7 mouse cellular contexts compared by ENCODE assay signal in the genomic region with DNA sequence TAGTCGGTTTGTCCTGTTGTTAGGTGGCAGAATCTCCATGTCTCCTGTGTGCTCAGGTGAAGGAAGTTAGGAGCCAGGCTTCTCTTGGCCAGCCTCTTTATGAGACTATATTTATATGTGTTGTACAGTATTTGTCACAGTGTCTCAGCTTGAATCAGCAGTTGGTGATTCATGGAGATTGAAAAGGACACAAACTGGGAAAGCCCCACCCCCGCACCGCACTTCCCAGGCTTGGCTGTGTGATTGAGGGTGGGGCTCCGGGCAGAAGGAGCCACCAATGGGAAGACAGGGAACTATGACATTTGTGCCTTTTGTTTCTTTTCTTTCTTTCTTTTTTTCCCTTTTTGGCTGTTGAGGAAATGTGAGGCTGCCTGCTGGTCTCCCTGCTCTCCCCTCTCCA. TPM values are rescaled to one million over a fixed set of nuclear protein-coding genes. Genes with fewer than 3 reads are reported as not detected.
DNase-seq lines count a peak whose midpoint lies in the region; ATAC-seq and TF ChIP-seq lines count a peak whose summit lies in the region.

No protein-coding gene starts in this region.

- peaks cover 48% of the 10 kb centered on the region for H3K4me1 ChIP-seq in intestine, embryonic 14.5 days (replicated peaks; ENCODE audit: control insufficient read depth, insufficient read depth, low read length)
- H3K4me1 ChIP-seq in lung, postnatal 0 days (ENCODE audit: insufficient read depth, low read depth, low read length) = peaks cover 13% of the 10 kb centered on the region
- peaks cover 32% of the 10 kb centered on the region for H3K4me1 ChIP-seq in stomach, embryonic 16.5 days (ENCODE audit: control insufficient read depth, insufficient read depth, low read length)

- H3K27ac ChIP-seq in intestine, embryonic 14.5 days (ENCODE audit: low read depth) = no peak overlapping the region
- H3K27ac ChIP-seq in lung, postnatal 0 days (ENCODE audit: low read length) = peak overlapping the region; percentile 43; the same call in 1 of the 2 replicates
- H3K27ac ChIP-seq in stomach, embryonic 16.5 days (ENCODE audit: low read length) = peak overlapping the region; percentile 58

- H3K9me3 ChIP-seq in intestine, embryonic 14.5 days (ENCODE audit: control insufficient read depth, low read length) = no peaks in the 10 kb centered on the region
- H3K9me3 ChIP-seq in lung, postnatal 0 days (ENCODE audit: low read length) = no peaks in the 10 kb centered on the region
- no peaks in the 10 kb centered on the region for H3K9me3 ChIP-seq in stomach, embryonic 16.5 days (replicated peaks; ENCODE audit: control insufficient read depth, low read length)

- H3K4me3 ChIP-seq in intestine, embryonic 14.5 days (ENCODE audit: low read depth, low read length) = no peak overlapping the region
- H3K4me3 ChIP-seq in lung, postnatal 0 days (ENCODE audit: low read depth, low read length) = no peak overlapping the region
- peak overlapping the region; percentile 86 for H3K4me3 ChIP-seq in stomach, embryonic 16.5 days (replicated peaks; ENCODE audit: low read length)

- intact Hi-C loops in gastrocnemius, postnatal 14 days (cut with DNase I; ENCODE audit: low total_unique reads) = no loop called here

- 22% methylated on average over 4 of the region's 4 CpGs for WGBS in intestine, embryonic 14.5 days
- WGBS in lung, postnatal 0 days = 18% methylated on average over 4 of the region's 4 CpGs
- 15% methylated on average over 4 of the region's 4 CpGs for WGBS in stomach, embryonic 16.5 days

- H3K27me3 ChIP-seq in intestine, embryonic 14.5 days (replicated peaks; ENCODE audit: control insufficient read depth, insufficient read depth, low read length) = no peaks in the 10 kb centered on the region
- no peaks in the 10 kb centered on the region for H3K27me3 ChIP-seq in lung, postnatal 0 days (replicated peaks; ENCODE audit: insufficient read depth, low read length)
- no peaks in the 10 kb centered on the region for H3K27me3 ChIP-seq in stomach, embryonic 16.5 days (ENCODE audit: control insufficient read depth, insufficient read depth, low read length)

- ATAC-seq in intestine, embryonic 14.5 days (replicated peaks; ENCODE audit: low FRiP score, low TSS enrichment, low read depth) = no peak
- ATAC-seq in lung, postnatal 0 days = peak; percentile 40
- ATAC-seq in stomach, embryonic 16.5 days (ENCODE audit: insufficient read depth, low FRiP score) = peak; percentile 31; the same call in 1 of the 2 replicates

- no peaks in the 10 kb centered on the region for H3K36me3 ChIP-seq in intestine, embryonic 14.5 days (ENCODE audit: control insufficient read depth, insufficient read depth, low read length)
- H3K36me3 ChIP-seq in lung, postnatal 0 days (ENCODE audit: insufficient read depth, low read length) = no peaks in the 10 kb centered on the region
- H3K36me3 ChIP-seq in stomach, embryonic 16.5 days (ENCODE audit: control insufficient read depth, insufficient read depth, low read length) = no peaks in the 10 kb centered on the region

- TF ChIP-seq CTCF in lung, postnatal 0 days (IDR thresholded peaks at IDR 0.05) = no peak

- H3K4me2 ChIP-seq in intestine, embryonic 14.5 days (ENCODE audit: low read length) = peak overlapping the region; percentile 99
- H3K4me2 ChIP-seq in lung, postnatal 0 days (replicated peaks; ENCODE audit: low read depth, low read length) = peak overlapping the region; percentile 20
- peak overlapping the region; percentile 94 for H3K4me2 ChIP-seq in stomach, embryonic 16.5 days (ENCODE audit: low read depth, low read length)

- no peak overlapping the region for H3K9ac ChIP-seq in intestine, embryonic 14.5 days (ENCODE audit: low read length)
- no peak overlapping the region for H3K9ac ChIP-seq in lung, postnatal 0 days (replicated peaks; ENCODE audit: low read depth)
- H3K9ac ChIP-seq in stomach, embryonic 16.5 days (ENCODE audit: low read length) = peak overlapping the region; percentile 54

- DNase-seq in Muller cell, postnatal 12 days (ENCODE audit: inconsistent ontology term) = peak; percentile 96
- peak; percentile 65 for DNase-seq in adrenal gland, postnatal 10 days
- peak; percentile 60 for DNase-seq in gastrocnemius, postnatal 14 days
- no peak for DNase-seq in intestine, embryonic 14.5 days (ENCODE audit: low spot score)
- DNase-seq in lung, postnatal 0 days (ENCODE audit: low spot score) = peak; percentile 66
- no peak for DNase-seq in ovary, postnatal 10 days (ENCODE audit: low spot score)

- no peak for TF ChIP-seq EP300 in lung, postnatal 0 days (IDR thresholded peaks at IDR 0.05)

RNA-seq across cellular contexts. Expression of a gene that starts 2.9 kb away (rescaled TPM):
- total RNA-seq in adrenal gland, postnatal 10 days (2021) = 10 to 100 TPM in 1 of 2 experiments, 1 to 10 TPM in 1; 8.1 to 10.1 TPM
- total RNA-seq in gastrocnemius, postnatal 14 days (2021) = 10 to 100 TPM in 1 of 2 experiments, 1 to 10 TPM in 1; 6.6 to 10.6 TPM
- polyA plus RNA-seq in intestine, embryonic 14.5 days (2014; fragmentation: Nextera tagmentation; extraction: Ambion mirVana) = 18.3 and 19.3 TPM in 2 replicates
- polyA plus RNA-seq in lung, postnatal 0 days (2015; fragmentation: Nextera tagmentation; extraction: Ambion mirVana) = 16.9 and 17.8 TPM in 2 replicates
- polyA plus RNA-seq in stomach, embryonic 16.5 days (2015; fragmentation: Nextera tagmentation; extraction: Ambion mirVana) = 35.3 and 36.7 TPM in 2 replicates

Comparison
In these comparisons a context has a peak if more than half of its experiments do, and no peak if none do; other contexts are left out.
1. DNase-seq: peak in Muller cell, postnatal 12 days (single experiment), adrenal gland, postnatal 10 days (single experiment), gastrocnemius, postnatal 14 days (single experiment) and lung, postnatal 0 days (single experiment); none in intestine, embryonic 14.5 days (single experiment) and ovary, postnatal 10 days (single experiment).
2. H3K4me2 ChIP-seq: peak in every context shown above with its lines; median percentile 99 in intestine, embryonic 14.5 days; 94 in stomach, embryonic 16.5 days; 20 in lung, postnatal 0 days.